Mouse (Mus musculus) adrenal gland, postnatal 4 days (tissue): ENCODE results near the gene Ghdc. TPM values are rescaled to one million over a fixed set of nuclear protein-coding genes. Genes with fewer than 3 reads are reported as not detected.

Experiments
- DNase-seq, 2 experiments: peaks; one replicate each; pipeline ENCODE4 v3.0.0; 2021 to 2022; ENCODE audit warnings: low spot score in 2 of 2, mixed read lengths in 2 of 2
- total RNA-seq, 2 experiments: library from RNA; stranded (reverse); gene quantifications; 2 replicates each; pipeline ENCODE4 v1.2.3; 2021

Gene Ghdc
- total RNA-seq, 2 experiments from 2014 or later, result 15.4 to 15.5 TPM

GRCm38 (mm10) chr11:100719893-100720292 lies 50.9 kb downstream of the Ghdc start:
- DNase-seq, result no peak

GRCm38 (mm10) chr11:100719312-100719711 lies 51.4 kb downstream of the Ghdc start:
- DNase-seq, result no peak

GRCm38 (mm10) chr11:100718866-100719265 lies 51.9 kb downstream of the Ghdc start:
- DNase-seq, result no peak

- no peak for DNase-seq
Observed at GRCm38 (mm10) chr11:100718462-100718861, 52.3 kb downstream of the Ghdc start.

- no peak for DNase-seq
Observed at GRCm38 (mm10) chr11:100716649-100717048, 54.1 kb downstream of the Ghdc start.

Other genes with a start within 250 kb of the Ghdc start
- gene Acly, start 243.0 kb downstream of the Ghdc start, total RNA-seq, result 100 to 1,000 TPM; 420 to 464 TPM
- 1 to 10 TPM; 2.2 TPM for gene Ttc25, start 225.3 kb downstream of the Ghdc start, total RNA-seq
- 10 to 100 TPM; 49.5 to 51.3 TPM for gene Cnp, start 196.1 kb downstream of the Ghdc start, total RNA-seq
- 10 to 100 TPM; 49.5 to 50.0 TPM for gene Nkiras2, start 151.7 kb downstream of the Ghdc start, total RNA-seq
- gene Dnajc7, start 150.8 kb downstream of the Ghdc start, total RNA-seq, result 100 to 1,000 TPM; 296 to 306 TPM
- under 1 TPM; 0.59 to 0.64 TPM for gene Zfp385c, start 78.5 kb downstream of the Ghdc start, total RNA-seq
- gene Dhx58, start 66.7 kb downstream of the Ghdc start, total RNA-seq, result 10 to 100 TPM; 12.6 to 14.2 TPM
- gene Kat2a, start 58.5 kb downstream of the Ghdc start, total RNA-seq, result 10 to 100 TPM; 54.4 to 56.9 TPM
- 1 to 10 TPM in 1 of 2 experiments, under 1 TPM in 1; 0.51 to 1.0 TPM for gene Hspb9, start 57.1 kb downstream of the Ghdc start, total RNA-seq
- gene Rab5c, start 32.7 kb downstream of the Ghdc start, total RNA-seq, result 100 to 1,000 TPM; 171 to 182 TPM
- under 1 TPM; 0.39 to 0.40 TPM for gene Kcnh4, start 11.0 kb downstream of the Ghdc start, total RNA-seq
- not detected for gene Hcrt, start 8.0 kb downstream of the Ghdc start, total RNA-seq
- 10 to 100 TPM; 68.2 to 68.7 TPM for gene Stat5b, start 79.8 kb upstream of the Ghdc start, total RNA-seq
- gene Stat5a, start 88.4 kb upstream of the Ghdc start, total RNA-seq, result 10 to 100 TPM; 34.1 to 42.1 TPM
- gene Stat3, start 168.6 kb upstream of the Ghdc start, total RNA-seq, result 10 to 100 TPM; 72.8 to 74.9 TPM
- 100 to 1,000 TPM; 294 to 319 TPM for gene Cavin1, start 199.9 kb upstream of the Ghdc start, total RNA-seq
- gene Atp6v0a1, start 238.5 kb upstream of the Ghdc start, total RNA-seq, result 100 to 1,000 TPM; 103 to 106 TPM